Mouse (Mus musculus): ENCODE results near the gene Fut7. TPM values are rescaled to one million over a fixed set of nuclear protein-coding genes. Genes with fewer than 3 reads are reported as not detected.
A peak's percentile ranks its signal among the peaks of the same experiment; 100 is the strongest.

Fut7 gene
- polyA plus RNA-seq, 1 experiment from 2014 or later = 0.97 TPM

- no peak for ATAC-seq (ENCODE audit: low read depth)
- H3K36me3 ChIP-seq = no peaks in the 10 kb centered on the region
- peak; percentile 59 for DNase-seq
- H3K4me1 ChIP-seq (replicated peaks) = peaks cover 37% of the 10 kb centered on the region
- peaks cover 47% of the 10 kb centered on the region for H3K27me3 ChIP-seq
- 6% methylated on average over 5 of the region's 5 CpGs for WGBS (ENCODE audit: insufficient replicate concordance)
- no peak overlapping the region for H3K27ac ChIP-seq
- no peak overlapping the region for H3K9ac ChIP-seq
- H3K4me2 ChIP-seq = no peak overlapping the region
- H3K4me3 ChIP-seq (replicated peaks) = no peak overlapping the region
- no peaks in the 10 kb centered on the region for H3K9me3 ChIP-seq (replicated peaks)
Measured at GRCm38 (mm10) chr2:25426721-25427191, 3.7 kb downstream of the Fut7 start.

- H3K4me3 ChIP-seq (replicated peaks) = no peak overlapping the region
- no peak overlapping the region for H3K4me2 ChIP-seq
- peaks cover 47% of the 10 kb centered on the region for H3K27me3 ChIP-seq
- peaks cover 42% of the 10 kb centered on the region for H3K4me1 ChIP-seq (replicated peaks)
- H3K27ac ChIP-seq = no peak overlapping the region
- no peaks in the 10 kb centered on the region for H3K36me3 ChIP-seq
- no peak overlapping the region for H3K9ac ChIP-seq
- DNase-seq (no peak), ATAC-seq (ENCODE audit: low read depth) (no peak)
- no peaks in the 10 kb centered on the region for H3K9me3 ChIP-seq (replicated peaks)
- 81% methylated on average over 5 of the region's 5 CpGs for WGBS (ENCODE audit: insufficient replicate concordance)
Measured at GRCm38 (mm10) chr2:25427256-25427655, 4.2 kb downstream of the Fut7 start.

GRCm38 (mm10) chr2:25428442-25429236 is 5.6 kb downstream of the Fut7 start, which contains the start of gene Abca2:
Gene Abca2 (plus strand): TSS chr2:25428703.
- Histone ChIP-seq H3K4me3 (replicated peaks) (peak within 1 kb of the TSS; percentile 71), H3K27ac (no peak within 1 kb of the TSS), H3K9me3 (replicated peaks) (no peaks in the 10 kb centered on the region), H3K4me2 (peak within 1 kb of the TSS; percentile 96), H3K4me1 (replicated peaks) (peaks cover 33% of the 10 kb centered on the region), H3K27me3 (peaks cover 40% of the 10 kb centered on the region), H3K9ac (peak within 1 kb of the TSS; percentile 78), H3K36me3 (no peaks in the 10 kb centered on the region)
- WGBS (ENCODE audit: insufficient replicate concordance) = under 1% methylated on average over 52 of the region's 89 CpGs
- ATAC-seq (ENCODE audit: low read depth) = peak; percentile 84
- peak; percentile 89 for DNase-seq

GRCm38 (mm10) chr2:25429435-25430180 is 6.5 kb downstream of the Fut7 start:
- WGBS (ENCODE audit: insufficient replicate concordance) = 68% methylated on average over 5 of the region's 5 CpGs
- ATAC-seq (ENCODE audit: low read depth) (no peak), DNase-seq (no peak)
- H3K27ac ChIP-seq = no peak overlapping the region
- no peaks in the 10 kb centered on the region for H3K9me3 ChIP-seq (replicated peaks)
- H3K4me3 ChIP-seq (replicated peaks) = peak overlapping the region; percentile 71; the same call in 1 of the 2 replicates
- H3K4me2 ChIP-seq = peak overlapping the region; percentile 96
- peaks cover 40% of the 10 kb centered on the region for H3K27me3 ChIP-seq
- H3K4me1 ChIP-seq (replicated peaks) = peaks cover 32% of the 10 kb centered on the region
- no peaks in the 10 kb centered on the region for H3K36me3 ChIP-seq
- no peak overlapping the region for H3K9ac ChIP-seq

- H3K27me3 ChIP-seq = peaks cover 32% of the 10 kb centered on the region
- peaks cover 32% of the 10 kb centered on the region for H3K4me1 ChIP-seq (replicated peaks)
- 74% methylated on average over 17 of the region's 17 CpGs for WGBS (ENCODE audit: insufficient replicate concordance)
- no peak overlapping the region for H3K4me3 ChIP-seq (replicated peaks)
- no peaks in the 10 kb centered on the region for H3K9me3 ChIP-seq (replicated peaks)
- no peak for ATAC-seq (ENCODE audit: low read depth)
- DNase-seq = no peak
- H3K36me3 ChIP-seq = no peaks in the 10 kb centered on the region
- H3K27ac ChIP-seq = no peak overlapping the region
- H3K4me2 ChIP-seq = no peak overlapping the region
- H3K9ac ChIP-seq = no peak overlapping the region
Measured at GRCm38 (mm10) chr2:25430395-25431233, 7.5 kb downstream of the Fut7 start.

- peaks cover 26% of the 10 kb centered on the region for H3K27me3 ChIP-seq
- peaks cover 32% of the 10 kb centered on the region for H3K4me1 ChIP-seq (replicated peaks)
- H3K27ac ChIP-seq = no peak overlapping the region
- H3K9ac ChIP-seq = no peak overlapping the region
- H3K4me2 ChIP-seq = no peak overlapping the region
- DNase-seq (no peak), ATAC-seq (ENCODE audit: low read depth) (no peak)
- no peak overlapping the region for H3K4me3 ChIP-seq (replicated peaks)
- 74% methylated on average over 6 of the region's 6 CpGs for WGBS (ENCODE audit: insufficient replicate concordance)
- no peaks in the 10 kb centered on the region for H3K9me3 ChIP-seq (replicated peaks)
- no peaks in the 10 kb centered on the region for H3K36me3 ChIP-seq
Measured at GRCm38 (mm10) chr2:25431308-25431855, 8.3 kb downstream of the Fut7 start.

- 52% methylated on average over 11 of the region's 11 CpGs for WGBS (ENCODE audit: insufficient replicate concordance)
- H3K4me2 ChIP-seq = no peak overlapping the region
- no peak overlapping the region for H3K27ac ChIP-seq
- ATAC-seq (ENCODE audit: low read depth) (no peak), DNase-seq (no peak)
- H3K9ac ChIP-seq = no peak overlapping the region
- H3K9me3 ChIP-seq (replicated peaks) = no peaks in the 10 kb centered on the region
- peaks cover 26% of the 10 kb centered on the region for H3K27me3 ChIP-seq
- H3K36me3 ChIP-seq = 0 out of 2 replicates have a peak, but pooled peaks cover 3% of the 10 kb centered on the region
- no peak overlapping the region for H3K4me3 ChIP-seq (replicated peaks)
- H3K4me1 ChIP-seq (replicated peaks) = peaks cover 32% of the 10 kb centered on the region
Measured at GRCm38 (mm10) chr2:25432326-25433098, 9.4 kb downstream of the Fut7 start.

- Histone ChIP-seq H3K4me3 (replicated peaks) (no peak overlapping the region), H3K27me3 (peaks cover 26% of the 10 kb centered on the region), H3K4me1 (replicated peaks) (peaks cover 28% of the 10 kb centered on the region), H3K9me3 (replicated peaks) (no peaks in the 10 kb centered on the region), H3K4me2 (no peak overlapping the region), H3K36me3 (0 out of 2 replicates have a peak, but pooled peaks cover 3% of the 10 kb centered on the region), H3K9ac (no peak overlapping the region), H3K27ac (no peak overlapping the region)
- WGBS (ENCODE audit: insufficient replicate concordance) = 80% methylated on average over 17 of the region's 17 CpGs
- DNase-seq (no peak), ATAC-seq (ENCODE audit: low read depth) (no peak)
Measured at GRCm38 (mm10) chr2:25433101-25433500, 10.0 kb downstream of the Fut7 start.

GRCm38 (mm10) chr2:25434292-25434691 is 11.2 kb downstream of the Fut7 start:
- 0 out of 2 replicates have a peak, but pooled peaks cover 3% of the 10 kb centered on the region for H3K36me3 ChIP-seq
- H3K27ac ChIP-seq = no peak overlapping the region
- WGBS (ENCODE audit: insufficient replicate concordance) = 74% methylated on average over 8 of the region's 8 CpGs
- H3K4me2 ChIP-seq = no peak overlapping the region
- no peak overlapping the region for H3K9ac ChIP-seq
- H3K4me1 ChIP-seq (replicated peaks) = peaks cover 18% of the 10 kb centered on the region
- H3K27me3 ChIP-seq = peaks cover 18% of the 10 kb centered on the region
- ATAC-seq (ENCODE audit: low read depth) (no peak), DNase-seq (no peak)
- H3K4me3 ChIP-seq (replicated peaks) = no peak overlapping the region
- no peaks in the 10 kb centered on the region for H3K9me3 ChIP-seq (replicated peaks)

- DNase-seq (no peak), ATAC-seq (ENCODE audit: low read depth) (no peak)
- Histone ChIP-seq H3K9ac (no peak overlapping the region), H3K4me3 (replicated peaks) (no peak overlapping the region), H3K36me3 (0 out of 2 replicates have a peak, but pooled peaks cover 3% of the 10 kb centered on the region), H3K27ac (no peak overlapping the region), H3K27me3 (no peaks in the 10 kb centered on the region), H3K9me3 (replicated peaks) (no peaks in the 10 kb centered on the region), H3K4me1 (replicated peaks) (peaks cover 11% of the 10 kb centered on the region), H3K4me2 (no peak overlapping the region)
- WGBS (ENCODE audit: insufficient replicate concordance) = 83% methylated on average over 10 of the region's 10 CpGs
Measured at GRCm38 (mm10) chr2:25436286-25436820, 13.3 kb downstream of the Fut7 start.
